Mouse (Mus musculus) heart, adult 2 months (tissue): ENCODE results near the gene Hist2h2ac. TPM values are rescaled to one million over a fixed set of nuclear protein-coding genes. Genes with fewer than 3 reads are reported as not detected.

Experiments used
- DNase-seq, 2 experiments: peaks; one replicate each; pipeline ENCODE4 v3.0.0; 2021
- H3K27ac ChIP-seq: fragments of 200-600 bp; 2 replicates; pipeline ENCODE4 v1.8.1; 2022
- H3K27me3 ChIP-seq: fragments of 200-500 bp; 2 replicates; pipeline ENCODE4 v1.6.1; 2012; ENCODE audit warnings: mild to moderate bottlenecking, low read length, inconsistent platforms, mixed read lengths; ENCODE audit not compliant: control insufficient read depth, insufficient read depth
- H3K36me3 ChIP-seq: fragments of 200-500 bp; 2 replicates; pipeline ENCODE4 v1.6.1; 2012; ENCODE audit warnings: low read length, inconsistent platforms; ENCODE audit not compliant: control insufficient read depth, insufficient read depth
- H3K4me1 ChIP-seq: fragments of 200-500 bp; 2 replicates; pipeline ENCODE4 v1.6.1; 2011; ENCODE audit warnings: low read length; ENCODE audit not compliant: control insufficient read depth, insufficient read depth
- H3K4me3 ChIP-seq: fragments of 200-600 bp; 2 replicates; pipeline ENCODE4 v1.8.1; 2022
- H3K79me2 ChIP-seq: fragments of 200-500 bp; replicated peaks from 2 replicates; pipeline ENCODE4 v1.6.1; 2012; ENCODE audit warnings: mild to moderate bottlenecking, inconsistent platforms, low read length, moderate library complexity, mixed read lengths; ENCODE audit not compliant: control insufficient read depth, insufficient read depth
- H3K9ac ChIP-seq: fragments of 200-500 bp; 2 replicates; pipeline ENCODE4 v1.6.1; 2012; ENCODE audit warnings: low read depth, mild to moderate bottlenecking, control low read depth, inconsistent platforms, low read length, mixed read lengths
- CTCF ChIP-seq: fragments of 200-600 bp; IDR thresholded peaks from 2 replicates; pipeline ENCODE4 v1.8.1; 2022; ENCODE audit warnings: antibody characterized with exemption, mild to moderate bottlenecking, moderate library complexity
- EP300 ChIP-seq: fragments of 200-500 bp; IDR thresholded peaks from 2 replicates; pipeline ENCODE4 v1.6.1; 2011; ENCODE audit warnings: low read depth, low read length, control low read depth; ENCODE audit not compliant: insufficient read depth
- POLR2A ChIP-seq: fragments of 200-500 bp; IDR thresholded peaks from 2 replicates; pipeline ENCODE4 v1.6.1; 2011; ENCODE audit warnings: mild to moderate bottlenecking, low read depth, low read length, control low read depth; ENCODE audit not compliant: insufficient read depth
- WGBS: fragments of 180-500 bp; shearing (Covaris S2); methylation state at CpG from one replicate; pipeline ENCODE4 v1.1.7; 2018; 5-methylcytosine and 5-hydroxymethylcytosine counted together
- intact Hi-C: fragments of 180-260 bp; cut with DNase I; formaldehyde crosslinking; loops from one replicate; pipeline ENCODE4 v1.15.1; 2025
- polyA plus RNA-seq: library from polyadenylated mRNA; depleted of rRNA; stranded (reverse); fragments of >200 nt; gene quantifications from 2 replicates; pipeline ENCODE4 v1.2.3, GENCODE M21; 2012
- total RNA-seq, 2 experiments: library from RNA; stranded (reverse); gene quantifications; 2 replicates each; pipeline ENCODE4 v1.2.3; 2021

The Hist2h2ac gene
- total and polyA plus RNA-seq, 3 experiments = 1.3 to 26.3 (median 18.1) TPM

- TF ChIP-seq POLR2A = no peak
- no peak for TF ChIP-seq EP300
- TF ChIP-seq CTCF = no peak
- 13% methylated on average over 12 of the region's 12 CpGs for WGBS
These were observed 17.3 kb upstream of the Hist2h2ac start for GRCm38 (mm10) chr3:96237904-96238511.

GRCm38 (mm10) chr3:96237335-96237903 lies 16.7 kb upstream of the Hist2h2ac start:
- no peak for DNase-seq
- Histone ChIP-seq H3K79me2 (no peaks in the 10 kb centered on the region), H3K4me1 (peaks cover 3% of the 10 kb centered on the region), H3K9ac (no peak overlapping the region), H3K36me3 (peaks cover 2% of the 10 kb centered on the region; the same call in 1 of the 2 replicates), H3K27me3 (no peaks in the 10 kb centered on the region), H3K27ac (no peak overlapping the region), H3K4me3 (no peak overlapping the region)
- TF ChIP-seq POLR2A = no peak
- no peak for TF ChIP-seq CTCF
- no peak for TF ChIP-seq EP300
- WGBS = 62% methylated on average over 7 of the region's 7 CpGs
- intact Hi-C loops = loop anchor here (2.0 kb wide), 1 partner anchor 15 kb away; no protein-coding TSS in a partner anchor

More at GRCm38 (mm10) chr3:96237904-96238511, 17.3 kb upstream of the Hist2h2ac start:
- no peak overlapping the region for H3K9ac ChIP-seq
- no peak overlapping the region for H3K4me3 ChIP-seq
- no peak for DNase-seq
- no peaks in the 10 kb centered on the region for H3K27me3 ChIP-seq
- intact Hi-C loops = loop anchor here (2.0 kb wide), 1 partner anchor 15 kb away; no protein-coding TSS in a partner anchor
- peaks cover 2% of the 10 kb centered on the region; the same call in 1 of the 2 replicates for H3K36me3 ChIP-seq
- no peak overlapping the region for H3K27ac ChIP-seq
- no peaks in the 10 kb centered on the region for H3K79me2 ChIP-seq
- peaks cover 4% of the 10 kb centered on the region for H3K4me1 ChIP-seq

- no peak overlapping the region for H3K4me3 ChIP-seq
- H3K4me1 ChIP-seq = peaks cover 1% of the 10 kb centered on the region
- H3K27ac ChIP-seq = no peak overlapping the region
- no peak for DNase-seq
- no peak overlapping the region for H3K9ac ChIP-seq
- no peaks in the 10 kb centered on the region for H3K27me3 ChIP-seq
- no peak for TF ChIP-seq POLR2A
- no peak for TF ChIP-seq EP300
- no peak for TF ChIP-seq CTCF
- peaks cover 2% of the 10 kb centered on the region; the same call in 1 of the 2 replicates for H3K36me3 ChIP-seq
- intact Hi-C loops = loop anchor here (2.0 kb wide), 1 partner anchor 14 kb away; no protein-coding TSS in a partner anchor
- H3K79me2 ChIP-seq = no peaks in the 10 kb centered on the region
- 82% methylated on average over 4 of the region's 4 CpGs for WGBS
These were observed 16.2 kb upstream of the Hist2h2ac start for GRCm38 (mm10) chr3:96236834-96237334.

GRCm38 (mm10) chr3:96235836-96236235 lies 15.2 kb upstream of the Hist2h2ac start:
- Histone ChIP-seq H3K27ac (no peak overlapping the region), H3K79me2 (no peaks in the 10 kb centered on the region), H3K27me3 (no peaks in the 10 kb centered on the region), H3K4me3 (no peak overlapping the region), H3K36me3 (peaks cover 2% of the 10 kb centered on the region; the same call in 1 of the 2 replicates), H3K9ac (no peak overlapping the region), H3K4me1 (peaks cover 1% of the 10 kb centered on the region)
- 65% methylated on average over 3 of the region's 3 CpGs for WGBS
- DNase-seq = no peak
- intact Hi-C loops = loop anchor here (2.0 kb wide), 1 partner anchor 13 kb away; no protein-coding TSS in a partner anchor
- no peak for TF ChIP-seq POLR2A
- TF ChIP-seq CTCF = no peak
- no peak for TF ChIP-seq EP300

GRCm38 (mm10) chr3:96234914-96235313 lies 14.2 kb upstream of the Hist2h2ac start:
- no peak for TF ChIP-seq POLR2A
- TF ChIP-seq CTCF = no peak
- TF ChIP-seq EP300 = no peak
- no peaks in the 10 kb centered on the region; the same call in 1 of the 2 replicates for H3K4me1 ChIP-seq
- H3K79me2 ChIP-seq = no peaks in the 10 kb centered on the region
- H3K36me3 ChIP-seq = no peaks in the 10 kb centered on the region
- intact Hi-C loops = loop anchor here (5.0 kb wide), 1 partner anchor 168 kb away; no protein-coding TSS in a partner anchor
- H3K9ac ChIP-seq = no peak overlapping the region
- H3K27ac ChIP-seq = no peak overlapping the region
- no peak for DNase-seq
- WGBS = 87% methylated on average over 2 of the region's 2 CpGs
- no peaks in the 10 kb centered on the region for H3K27me3 ChIP-seq
- H3K4me3 ChIP-seq = no peak overlapping the region
